Mouse (Mus musculus): ENCODE results near the gene Klra17. TPM values are rescaled to one million over a fixed set of nuclear protein-coding genes. Genes with fewer than 3 reads are reported as not detected.

Gene Klra17
- polyA plus RNA-seq (2012; rRNA removed) = not detected in 2 replicates

GRCm38 (mm10) chr6:129876549-129876948 is at the start of gene Klra17:
Klra17 (minus strand) TSS chr6:129876672.

GRCm38 (mm10) chr6:129917476-129917946 is 41.0 kb upstream of the Klra17 start, which contains the start of gene Klra5:
Klra5 (minus strand) TSS chr6:129917650.

GRCm38 (mm10) chr6:129862349-129862748 is 14.1 kb downstream of the Klra17 start, which contains the start of gene Gm17631:
Gm17631 (plus strand) TSS chr6:129862649.

GRCm38 (mm10) chr6:129784170-129784569 is 92.3 kb downstream of the Klra17 start, which contains the start of gene Gm156:
Gm156 (minus strand) TSS chr6:129784270.

Other genes starting within 250 kb of the Klra17 start
- not detected in 2 replicates for gene Klrc3, start 233.3 kb downstream of the Klra17 start, polyA plus RNA-seq (2012; rRNA removed)
- not detected in 2 replicates for gene Klrc2, start 216.0 kb downstream of the Klra17 start, polyA plus RNA-seq (2012; rRNA removed)
- gene Klrc1, start 197.7 kb downstream of the Klra17 start, polyA plus RNA-seq (2012; rRNA removed) = not detected in 2 replicates
- 0.06 TPM in 1 of 2 replicates, not detected in the other for gene Klri1, start 159.5 kb downstream of the Klra17 start, polyA plus RNA-seq (2012; rRNA removed)
- 0.01 TPM in 1 of 2 replicates, not detected in the other for gene Klri2, start 136.2 kb downstream of the Klra17 start, polyA plus RNA-seq (2012; rRNA removed)
- not detected in 2 replicates for gene Gm156, start 92.4 kb downstream of the Klra17 start, polyA plus RNA-seq (2012; rRNA removed)
- gene Gm17631, start 14.0 kb downstream of the Klra17 start, polyA plus RNA-seq (2012; rRNA removed) = not detected in 2 replicates
- gene Klra5, start 41.0 kb upstream of the Klra17 start, polyA plus RNA-seq (2012; rRNA removed) = not detected in 2 replicates
- not detected in 2 replicates for gene Klra6, start 150.3 kb upstream of the Klra17 start, polyA plus RNA-seq (2012; rRNA removed)
- not detected in 2 replicates for gene Klra4, start 190.6 kb upstream of the Klra17 start, polyA plus RNA-seq (2012; rRNA removed)